Mouse (Mus musculus): Measurements from ENCODE around the gene Tsfm.

DNA sequence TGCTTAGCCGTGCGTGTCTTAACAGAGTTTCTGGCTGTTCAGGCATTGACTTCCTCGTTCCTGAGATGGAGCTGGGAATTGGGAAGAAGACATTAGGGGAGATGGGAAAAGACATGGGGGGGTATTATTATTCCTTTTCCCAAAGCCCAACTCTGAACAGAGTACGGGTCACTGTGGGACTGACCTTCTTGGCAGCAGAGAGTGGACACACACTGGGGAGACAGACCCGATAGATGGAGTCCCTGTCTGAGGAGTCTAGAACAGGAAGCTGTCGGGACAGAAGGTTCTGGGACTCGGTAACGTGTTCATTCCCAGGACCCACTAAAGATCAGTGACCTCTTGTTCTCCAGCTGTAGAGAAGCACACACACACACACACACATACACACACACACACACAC, 45.0 kb upstream of the Tsfm start:
- TF ChIP-seq CTCF (IDR thresholded peaks at IDR 0.05; ENCODE audit: low read depth) (no peak), EP300 (IDR thresholded peaks at IDR 0.05; ENCODE audit: low read depth) (no peak)
